In genomic region chr4:48529559-48529958, GRCm38 (mm10) we compare ENCODE assay signal across 32 mouse cellular contexts. TPM values are rescaled to one million over a fixed set of nuclear protein-coding genes. Genes with fewer than 3 reads are reported as not detected.
"Had no signal": no experiment of that assay in that cellular context is flagged by ENCODE, and none has a peak within 500 bp of the region (broad histone marks: within the 10 kb centered on the region; RNA-seq: fewer than 3 reads in every experiment).

No protein-coding gene starts in this region.

- H3K27ac ChIP-seq: heart, embryonic 13.5 days; heart, embryonic 15.5 days; hindbrain, embryonic 12.5 days; hindbrain, embryonic 13.5 days; hindbrain, embryonic 14.5 days; hindbrain, embryonic 15.5 days; hindbrain, postnatal 0 days; intestine, embryonic 15.5 days; kidney, embryonic 15.5 days; kidney, postnatal 0 days; layer of hippocampus, adult 2 months; left cerebral cortex, adult 2 months had no signal

- DNase-seq: heart, postnatal 10 days; heart, postnatal 14 days; heart, postnatal 36 days; heart, postnatal 4 days; kidney, adult 11 months; kidney, adult 18-20 months; kidney, adult 2 months; kidney, adult 8-10 months; kidney, adult 9 months; kidney, postnatal 10 days; kidney, postnatal 14 days; kidney, postnatal 25 days; kidney, postnatal 36 days; kidney, postnatal 4 days; layer of hippocampus, adult 9-11 months; layer of hippocampus, postnatal 36 days had no signal

- H3K9ac ChIP-seq: heart, embryonic 13.5 days; heart, embryonic 15.5 days; hindbrain, embryonic 12.5 days; hindbrain, embryonic 13.5 days; hindbrain, embryonic 14.5 days; hindbrain, embryonic 15.5 days; intestine, embryonic 15.5 days; kidney, embryonic 15.5 days had no signal

- H3K4me2 ChIP-seq: heart, embryonic 13.5 days; heart, embryonic 15.5 days; hindbrain, embryonic 12.5 days; hindbrain, embryonic 13.5 days; hindbrain, embryonic 14.5 days; hindbrain, embryonic 15.5 days; intestine, embryonic 15.5 days; kidney, embryonic 15.5 days had no signal

- H3K9me3 ChIP-seq: heart, embryonic 13.5 days; heart, embryonic 15.5 days; hindbrain, embryonic 12.5 days; hindbrain, embryonic 13.5 days; hindbrain, embryonic 15.5 days; intestine, embryonic 15.5 days; kidney, embryonic 15.5 days had no signal

- ATAC-seq: hindbrain, embryonic 16.5 days; hindbrain, postnatal 0 days; inflammation-experienced regulatory T-cells, adult 6 months; intestine, embryonic 15.5 days; intestine, embryonic 16.5 days; intestine, postnatal 0 days had no signal

- H3K4me1 ChIP-seq: heart, embryonic 13.5 days; heart, embryonic 15.5 days; hindbrain, embryonic 12.5 days; hindbrain, embryonic 13.5 days; hindbrain, embryonic 15.5 days; intestine, embryonic 15.5 days; kidney, embryonic 15.5 days had no signal

- H3K36me3 ChIP-seq: heart, embryonic 13.5 days; heart, embryonic 15.5 days; hindbrain, embryonic 12.5 days; hindbrain, embryonic 13.5 days; hindbrain, embryonic 15.5 days; intestine, embryonic 15.5 days; kidney, embryonic 15.5 days had no signal

- H3K27me3 ChIP-seq: heart, embryonic 13.5 days; heart, embryonic 15.5 days; hindbrain, embryonic 12.5 days; hindbrain, embryonic 13.5 days; hindbrain, embryonic 15.5 days; intestine, embryonic 15.5 days; kidney, embryonic 15.5 days had no signal

- H3K4me3 ChIP-seq: heart, embryonic 13.5 days; heart, embryonic 15.5 days; hindbrain, embryonic 12.5 days; hindbrain, embryonic 13.5 days; hindbrain, embryonic 15.5 days; intestine, embryonic 15.5 days; kidney, embryonic 15.5 days; layer of hippocampus, adult 2 months; left cerebral cortex, adult 2 months had no signal

RNA-seq across cellular contexts. Expression of gene Msantd3, which starts 10.2 kb away (rescaled TPM):
- polyA plus RNA-seq: inflammation-experienced regulatory T-cells, adult 6 months had no signal

RNA-seq across cellular contexts. Expression of gene Tmeff1, which starts 55.4 kb away (rescaled TPM):
- polyA plus RNA-seq: inflammation-experienced regulatory T-cells, adult 6 months had no signal
